Mouse (Mus musculus): ENCODE results near the gene Sema3b.

Sema3b gene

GRCm38 (mm10) chr9:107548820-107549219 is 60.2 kb downstream of the Sema3b start:
- DNase-seq (ENCODE audit: extremely low spot score): no peak

GRCm38 (mm10) chr9:107547957-107548356 is 61.1 kb downstream of the Sema3b start:
- no peak for DNase-seq (ENCODE audit: extremely low spot score)

Measured in embryo, embryonic 9.5 days (tissue).